Mouse (Mus musculus) MEL (cell line): ENCODE results near the gene Abcc2.
A peak's percentile ranks its signal among the peaks of the same experiment; 100 is the strongest.

Experiments
- CTCF ChIP-seq, 3 experiments: IDR thresholded peaks in 2 of 3; conservative IDR thresholded peaks in 1 of 3; 2 replicates each; pipeline ENCODE4 v1.5.1; 2011 to 2012; ENCODE audit warnings: low read length in 3 of 3, low read depth in 2 of 3, mild to moderate bottlenecking in 2 of 3, improper control_type of control experiment in 1 of 3, inconsistent platforms in 1 of 3, mixed read lengths in 1 of 3, moderate library complexity in 1 of 3; ENCODE audit not compliant: control insufficient read depth in 1 of 3, insufficient read depth in 1 of 3, poor library complexity in 1 of 3, severe bottlenecking in 1 of 3
- EP300 ChIP-seq, 2 experiments: IDR thresholded peaks; 2 replicates each; pipeline ENCODE4 v1.6.1; 2011; ENCODE audit warnings: improper control_type of control experiment in 2 of 2, low read length in 2 of 2, low read depth in 1 of 2, mild to moderate bottlenecking in 1 of 2
- GATA1 ChIP-seq: IDR thresholded peaks from 2 replicates; pipeline ENCODE4 v1.6.1; 2011; ENCODE audit warnings: low read depth, low read length, improper control_type of control experiment
- JUND ChIP-seq: IDR thresholded peaks from 2 replicates; pipeline ENCODE4 v1.6.1; 2011; ENCODE audit warnings: low read depth, mild to moderate bottlenecking, improper control_type of control experiment, low read length
- MAFK ChIP-seq: IDR thresholded peaks from 2 replicates; pipeline ENCODE4 v1.6.1; 2011; ENCODE audit warnings: low read depth, mild to moderate bottlenecking, low read length, improper control_type of control experiment, borderline replicate concordance
- MAX ChIP-seq: IDR thresholded peaks from 2 replicates; pipeline ENCODE4 v1.6.1; 2011; ENCODE audit warnings: low read length, improper control_type of control experiment
- MXI1 ChIP-seq: IDR thresholded peaks from 2 replicates; pipeline ENCODE4 v1.6.1; 2011; ENCODE audit warnings: mild to moderate bottlenecking, low read depth, low read length, improper control_type of control experiment
- MYB ChIP-seq: IDR thresholded peaks from 2 replicates; pipeline ENCODE4 v1.6.1; 2011; ENCODE audit warnings: mild to moderate bottlenecking, low read depth, low read length, improper control_type of control experiment
- NRF1 ChIP-seq: IDR thresholded peaks from 2 replicates; pipeline ENCODE4 v1.6.1; 2014; ENCODE audit warnings: low read depth, mild to moderate bottlenecking, inconsistent platforms, low read length, improper control_type of control experiment, moderate library complexity; ENCODE audit not compliant: poor library complexity, insufficient read depth, severe bottlenecking
- POLR2A ChIP-seq, 2 experiments: IDR thresholded peaks; 2 replicates each; pipeline ENCODE4 v1.6.1; 2011 to 2012; ENCODE audit warnings: low read length in 2 of 2, mild to moderate bottlenecking in 2 of 2, control low read depth in 1 of 2, improper control_type of control experiment in 1 of 2, low read depth in 1 of 2, moderate library complexity in 1 of 2; ENCODE audit not compliant: control insufficient read depth in 1 of 2, insufficient read depth in 1 of 2, poor library complexity in 1 of 2
- TCF12 ChIP-seq: IDR thresholded peaks from 2 replicates; pipeline ENCODE4 v1.6.1; 2014; ENCODE audit warnings: low read depth, mild to moderate bottlenecking, inconsistent platforms, low read length, improper control_type of control experiment, moderate library complexity
- ZKSCAN1 ChIP-seq: IDR thresholded peaks from 2 replicates; pipeline ENCODE4 v1.6.1; 2012; ENCODE audit warnings: low read depth, mild to moderate bottlenecking, inconsistent platforms, low read length, improper control_type of control experiment, moderate library complexity

DNA sequence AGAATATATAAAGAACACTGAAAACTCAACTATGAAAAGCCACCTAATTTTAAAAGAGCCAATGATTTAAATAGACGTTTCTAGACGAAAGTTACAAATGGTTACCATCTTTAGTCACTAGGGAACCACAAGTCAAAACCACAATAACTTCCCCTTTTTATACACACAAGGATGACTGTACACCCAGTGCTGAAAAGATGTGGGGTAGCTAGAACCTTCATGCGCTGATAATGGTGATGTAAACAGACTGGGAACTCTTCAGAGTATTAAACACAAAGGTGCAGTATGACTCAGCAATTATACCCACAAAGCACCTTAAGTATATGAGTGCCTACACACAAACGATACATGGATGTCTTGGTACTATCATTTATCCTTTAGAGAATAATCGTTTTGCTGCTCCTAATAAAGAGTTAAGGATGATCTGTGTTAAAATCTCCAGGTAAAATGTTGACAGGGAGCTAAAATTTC lies 10.5 kb upstream of the Abcc2 start:
- TF ChIP-seq MAFK = peak; percentile 96
- peak; percentile 86 for TF ChIP-seq TCF12
- no peak for TF ChIP-seq POLR2A (IDR thresholded peaks at IDR 0.05; ENCODE audit: control insufficient read depth in 1 of 2, insufficient read depth in 1 of 2, low read depth in 1 of 2, low read length in 2 of 2, poor library complexity in 1 of 2)
- TF ChIP-seq CTCF (IDR thresholded peaks at IDR 0.05 in 2 of 3, conservative IDR thresholded peaks at IDR 0.05 in 1 of 3; ENCODE audit: control insufficient read depth in 1 of 3, insufficient read depth in 1 of 3, low read depth in 2 of 3, low read length in 3 of 3, poor library complexity in 1 of 3, severe bottlenecking in 1 of 3) = no peak
- peak; percentile 76; the same call in 1 of the 2 replicates for TF ChIP-seq JUND
- no peak for TF ChIP-seq NRF1
- peak; percentile 92 for TF ChIP-seq GATA1
- peak; percentile 94 to 98 for TF ChIP-seq EP300 (IDR thresholded peaks at IDR 0.05; ENCODE audit: low read depth in 1 of 2, low read length in 2 of 2)
- TF ChIP-seq ZKSCAN1 = no peak
- peak; percentile 78; the same call in 1 of the 2 replicates for TF ChIP-seq MXI1
- no peak for TF ChIP-seq MYB
- no peak for TF ChIP-seq MAX
